Mouse (Mus musculus) limb, embryonic 14.5 days (tissue): ENCODE data around the gene Col24a1. TPM values are rescaled to one million over a fixed set of nuclear protein-coding genes. Genes with fewer than 3 reads are reported as not detected.

Source experiments
- ATAC-seq: fragments of 200-750 bp; cut with Nextera tagmentation; 2 replicates; pipeline ENCODE4 v1.8.0; 2017; ENCODE audit warnings: low read depth, moderate number of reproducible peaks, moderate TSS enrichment; ENCODE audit not compliant: low FRiP score
- DNase-seq: peaks from one replicate; pipeline ENCODE4 v3.0.0-alpha.2; 2015; ENCODE audit warnings: low spot score
- H3K27ac ChIP-seq: fragments of 300-500 bp; sonication (generic); replicated peaks from 2 replicates; pipeline ENCODE4 v1.5.1; 2014; ENCODE audit warnings: low read depth, mild to moderate bottlenecking, low read length, moderate library complexity, mixed read lengths
- H3K27me3 ChIP-seq: fragments of 300-500 bp; sonication (generic); 2 replicates; pipeline ENCODE4 v1.6.1; 2014; ENCODE audit warnings: low read length, mixed read lengths; ENCODE audit not compliant: control insufficient read depth, insufficient read depth
- H3K36me3 ChIP-seq: fragments of 300-500 bp; sonication (generic); 2 replicates; pipeline ENCODE4 v1.6.1; 2014; ENCODE audit warnings: mild to moderate bottlenecking, low read length, moderate library complexity, mixed read lengths; ENCODE audit not compliant: control insufficient read depth, insufficient read depth
- H3K4me1 ChIP-seq: fragments of 300-500 bp; sonication (generic); 2 replicates; pipeline ENCODE4 v1.6.1; 2014; ENCODE audit warnings: antibody characterized with exemption, low read length, mixed read lengths; ENCODE audit not compliant: control insufficient read depth, insufficient read depth
- H3K4me2 ChIP-seq: fragments of 300-500 bp; sonication (generic); replicated peaks from 2 replicates; pipeline ENCODE4 v1.6.1; 2014; ENCODE audit warnings: low read depth, mild to moderate bottlenecking, low read length, moderate library complexity; ENCODE audit not compliant: severe bottlenecking
- H3K4me3 ChIP-seq: fragments of 300-500 bp; sonication (generic); replicated peaks from 2 replicates; pipeline ENCODE4 v1.5.1; 2014; ENCODE audit warnings: low read length
- H3K9ac ChIP-seq: fragments of 300-500 bp; sonication (generic); 2 replicates; pipeline ENCODE4 v1.6.1; 2014; ENCODE audit warnings: mild to moderate bottlenecking, low read depth, low read length, moderate library complexity; ENCODE audit not compliant: severe bottlenecking
- H3K9me3 ChIP-seq: fragments of 300-500 bp; sonication (generic); 2 replicates; pipeline ENCODE4 v1.6.1; 2016; ENCODE audit warnings: low read length; ENCODE audit not compliant: control insufficient read depth
- POLR2A ChIP-seq: fragments of 200-500 bp; IDR thresholded peaks from 2 replicates; pipeline ENCODE4 v1.8.0; 2012; ENCODE audit warnings: inconsistent platforms, mild to moderate bottlenecking, moderate library complexity, borderline replicate concordance; ENCODE audit not compliant: insufficient read depth, insufficient read length; ENCODE audit errors: extremely low read depth
- WGBS: fragments of 180-500 bp; shearing (Covaris S2); extraction: QIAGEN DNeasy Blood & Tissue Kit; methylation state at CpG from one replicate; pipeline ENCODE4 v1.1.7; 2014; 5-methylcytosine and 5-hydroxymethylcytosine counted together
- polyA plus RNA-seq, 2 experiments: library from polyadenylated mRNA; depleted of rRNA in 1 of 2; stranded (reverse) in 1 of 2; unstranded in 1 of 2; fragments of >200 nt; fragmentation: Nextera tagmentation in 1 of 2; extraction: Ambion mirVana in 1 of 2; gene quantifications; 2 replicates each; pipeline versions ENCODE4 v1.2.1 to v1.2.3; 2012 to 2014

The Col24a1 gene
- polyA plus RNA-seq, 2 experiments: 9.5 to 24.0 TPM

DNA sequence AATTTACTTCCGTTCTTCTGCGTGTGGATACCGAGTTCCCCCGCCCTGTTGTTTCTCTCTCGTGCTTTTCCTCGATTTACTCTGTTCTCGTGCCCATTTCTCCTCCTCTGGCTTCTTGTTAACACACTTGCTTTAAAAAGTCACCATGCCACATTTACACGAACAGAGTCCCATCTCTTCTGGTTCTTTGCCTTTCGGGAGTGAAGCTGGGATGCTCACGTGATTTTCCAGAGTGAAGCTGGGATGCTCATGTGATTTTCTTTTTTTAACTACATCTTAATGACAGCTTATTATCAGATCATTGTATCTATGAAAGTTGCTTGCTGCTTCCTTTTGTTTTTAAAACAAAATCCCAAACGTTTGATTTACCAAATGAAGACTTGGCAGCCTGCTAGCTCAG, 184.8 kb downstream of the Col24a1 start:
- no peak for TF ChIP-seq POLR2A
- no peak for DNase-seq
- H3K9ac ChIP-seq: no peak overlapping the region
- no peaks in the 10 kb centered on the region for H3K36me3 ChIP-seq
- H3K4me2 ChIP-seq: no peak overlapping the region
- H3K4me1 ChIP-seq: no peaks in the 10 kb centered on the region
- 82% methylated on average over 11 of the region's 11 CpGs for WGBS
- H3K27me3 ChIP-seq: no peaks in the 10 kb centered on the region
- no peaks in the 10 kb centered on the region for H3K9me3 ChIP-seq
- ATAC-seq: no peak
- no peak overlapping the region for H3K4me3 ChIP-seq
- H3K27ac ChIP-seq: no peak overlapping the region

DNA sequence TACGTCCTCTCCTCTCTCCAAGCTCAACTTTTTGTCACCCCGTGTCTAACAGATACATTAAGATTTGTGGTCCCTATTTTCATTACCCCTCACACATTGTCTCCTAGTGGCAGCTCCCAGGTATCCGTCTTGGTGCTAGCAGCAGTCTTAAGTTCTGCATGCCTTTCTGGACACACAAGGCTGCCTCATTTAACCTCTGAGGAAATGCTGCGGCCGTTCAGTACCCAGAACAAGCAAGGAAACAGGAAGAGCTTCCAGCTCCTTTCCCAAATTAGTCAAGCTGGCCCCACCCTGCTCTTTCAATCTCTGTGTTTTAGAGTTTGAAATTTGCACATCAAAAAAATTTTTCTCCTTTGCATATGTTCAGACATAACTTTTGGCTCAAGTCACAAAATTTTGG, 186.2 kb downstream of the Col24a1 start:
- H3K4me2 ChIP-seq: no peak overlapping the region
- H3K27ac ChIP-seq: no peak overlapping the region
- no peak overlapping the region for H3K4me3 ChIP-seq
- H3K9ac ChIP-seq: no peak overlapping the region
- no peaks in the 10 kb centered on the region for H3K27me3 ChIP-seq
- no peak for TF ChIP-seq POLR2A
- no peak for ATAC-seq
- DNase-seq: no peak
- H3K4me1 ChIP-seq: no peaks in the 10 kb centered on the region
- H3K9me3 ChIP-seq: no peaks in the 10 kb centered on the region
- WGBS: 48% methylated on average over 5 of the region's 5 CpGs
- H3K36me3 ChIP-seq: no peaks in the 10 kb centered on the region

DNA sequence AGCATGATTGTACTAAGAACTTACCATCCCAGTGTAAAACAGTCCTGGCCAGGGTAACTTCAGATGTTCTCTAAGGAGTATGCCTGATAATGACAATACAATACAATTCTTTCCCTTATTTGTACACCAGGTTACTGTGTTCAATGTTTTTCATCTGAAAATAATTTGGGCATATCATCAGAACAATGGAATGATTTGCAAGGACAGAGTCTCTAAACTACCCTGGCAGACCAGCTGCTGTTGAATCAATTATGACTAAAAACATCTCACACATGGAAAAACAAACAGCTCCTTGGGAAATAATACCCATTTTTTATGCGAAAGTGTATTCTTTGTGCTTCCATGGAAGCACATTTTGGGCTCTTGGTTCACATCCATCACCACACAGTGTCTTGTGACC, 198.0 kb downstream of the Col24a1 start:
- Histone ChIP-seq H3K4me3 (no peak overlapping the region), H3K4me2 (no peak overlapping the region), H3K36me3 (no peaks in the 10 kb centered on the region), H3K27ac (no peak overlapping the region), H3K4me1 (no peaks in the 10 kb centered on the region), H3K9ac (no peak overlapping the region), H3K9me3 (no peaks in the 10 kb centered on the region), H3K27me3 (no peaks in the 10 kb centered on the region)
- DNase-seq (no peak), ATAC-seq (no peak)
- 84% methylated on average over 1 of the region's 1 CpGs for WGBS
- TF ChIP-seq POLR2A: no peak

DNA sequence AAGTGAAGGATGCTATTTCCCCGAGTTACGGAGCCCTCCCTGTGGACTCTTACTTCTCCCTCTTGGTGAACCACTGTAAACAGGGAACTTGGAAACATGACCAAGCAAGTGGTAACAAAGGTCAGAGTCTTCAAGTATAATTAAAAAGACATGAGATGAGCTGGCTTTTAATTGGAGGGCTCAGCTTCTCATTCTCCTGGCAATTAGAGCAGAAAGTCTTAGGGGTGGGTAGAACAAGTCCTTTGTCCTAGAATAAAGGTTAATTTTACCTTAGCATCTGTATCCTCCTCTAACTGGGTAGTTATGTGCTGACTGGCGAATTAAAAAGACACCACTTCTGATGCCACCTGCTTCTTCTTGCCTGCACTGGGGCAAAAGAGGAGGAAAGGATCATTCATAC, 199.1 kb downstream of the Col24a1 start:
- Histone ChIP-seq H3K36me3 (no peaks in the 10 kb centered on the region), H3K4me1 (no peaks in the 10 kb centered on the region), H3K9ac (no peak overlapping the region), H3K27me3 (no peaks in the 10 kb centered on the region), H3K4me2 (no peak overlapping the region), H3K9me3 (no peaks in the 10 kb centered on the region), H3K4me3 (no peak overlapping the region), H3K27ac (no peak overlapping the region)
- 89% methylated on average over 3 of the region's 3 CpGs for WGBS
- TF ChIP-seq POLR2A: no peak
- DNase-seq (no peak), ATAC-seq (no peak)

DNA sequence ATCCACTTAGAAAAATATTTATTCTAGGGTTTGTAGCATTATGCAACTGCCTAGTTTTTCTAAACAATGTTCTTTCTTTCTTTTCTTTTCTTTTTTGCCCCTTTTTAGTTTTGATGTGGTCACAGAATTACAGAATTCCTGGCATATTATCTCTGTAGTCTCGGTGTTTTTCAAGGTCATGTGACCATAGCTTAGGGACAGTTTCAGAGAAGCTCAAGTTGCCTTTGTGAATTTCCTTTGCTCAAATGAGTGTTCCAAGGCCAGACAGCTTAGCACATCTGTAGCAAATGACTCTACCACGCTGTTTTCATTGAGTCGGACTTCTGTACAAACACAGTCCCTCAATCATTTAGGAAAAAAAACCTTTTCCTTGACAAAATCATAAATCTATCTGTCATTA, 205.9 kb downstream of the Col24a1 start:
- no peak overlapping the region for H3K4me3 ChIP-seq
- no peak for TF ChIP-seq POLR2A
- H3K27ac ChIP-seq: no peak overlapping the region
- DNase-seq (no peak), ATAC-seq (no peak)
- no peak overlapping the region for H3K4me2 ChIP-seq
- H3K27me3 ChIP-seq: no peaks in the 10 kb centered on the region
- H3K9ac ChIP-seq: no peak overlapping the region
- H3K9me3 ChIP-seq: no peaks in the 10 kb centered on the region
- 30% methylated on average over 3 of the region's 3 CpGs for WGBS
- no peaks in the 10 kb centered on the region for H3K36me3 ChIP-seq
- no peaks in the 10 kb centered on the region for H3K4me1 ChIP-seq

DNA sequence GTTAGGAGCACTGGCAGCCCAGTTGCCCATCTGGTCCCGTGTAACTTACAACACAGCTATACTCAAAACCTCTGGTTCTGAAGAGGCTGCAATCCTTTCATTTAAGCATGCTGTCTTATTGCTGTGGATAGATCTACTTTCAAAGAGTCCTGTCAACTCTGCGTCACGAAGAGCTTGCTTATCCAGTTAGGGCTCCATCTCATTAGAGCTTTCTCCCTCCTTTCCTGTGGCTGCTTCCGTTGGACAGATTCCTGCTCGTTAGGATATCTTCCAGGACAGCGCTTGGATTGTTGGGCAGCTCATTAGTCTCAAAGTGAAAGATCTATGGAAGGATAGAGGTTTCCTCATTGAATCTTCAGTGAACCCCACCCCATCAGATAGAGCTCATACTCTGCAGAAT, 206.6 kb downstream of the Col24a1 start:
- Histone ChIP-seq H3K4me2 (no peak overlapping the region), H3K27ac (no peak overlapping the region), H3K9me3 (no peaks in the 10 kb centered on the region), H3K9ac (no peak overlapping the region), H3K27me3 (no peaks in the 10 kb centered on the region), H3K4me3 (no peak overlapping the region), H3K4me1 (no peaks in the 10 kb centered on the region), H3K36me3 (no peaks in the 10 kb centered on the region)
- DNase-seq: no peak
- no peak for TF ChIP-seq POLR2A
- WGBS: 70% methylated on average over 6 of the region's 6 CpGs
- ATAC-seq: no peak
